Mouse (Mus musculus) 416B (cell line): ENCODE results near the gene Nenf.
A peak's percentile ranks its signal among the peaks of the same experiment; 100 is the strongest.

Experiments used
- DNase-seq: peaks from one replicate; pipeline ENCODE4 v3.0.0; 2011; ENCODE audit warnings: low read depth

Gene Nenf

DNA sequence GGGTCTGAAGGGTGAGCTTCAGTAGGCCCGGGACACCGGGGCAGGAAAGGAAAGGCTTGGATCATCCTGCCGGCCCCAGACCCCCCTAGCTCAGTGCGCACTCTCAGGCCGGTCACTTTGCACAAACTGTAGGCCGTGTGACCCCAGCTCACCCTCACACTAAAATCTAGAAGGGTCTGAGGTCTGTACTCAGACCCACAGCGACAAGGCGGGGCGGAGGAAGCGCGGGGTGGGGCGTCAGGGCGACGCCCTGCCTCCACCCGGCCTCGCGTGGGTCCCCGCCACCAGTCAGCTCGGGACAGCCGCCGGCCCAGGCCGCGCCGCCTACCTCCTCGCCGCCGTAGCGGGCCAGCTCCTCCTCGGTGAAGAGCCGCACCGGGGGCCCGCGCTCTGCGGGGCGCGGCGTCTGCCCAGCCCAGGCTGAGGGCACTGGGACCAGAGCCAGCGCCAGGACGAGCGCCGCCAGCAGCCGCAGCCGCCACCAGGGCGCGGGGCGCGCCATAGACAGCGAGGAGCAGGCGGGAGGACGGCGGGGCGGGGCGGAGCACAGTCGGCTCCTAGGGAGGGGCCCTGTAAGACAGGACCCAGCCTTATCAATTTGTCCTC lies at the start of gene Nenf:
Nenf (minus strand) TSS at position 604 of the 606 bp plus-strand sequence.
- no peak for DNase-seq

DNA sequence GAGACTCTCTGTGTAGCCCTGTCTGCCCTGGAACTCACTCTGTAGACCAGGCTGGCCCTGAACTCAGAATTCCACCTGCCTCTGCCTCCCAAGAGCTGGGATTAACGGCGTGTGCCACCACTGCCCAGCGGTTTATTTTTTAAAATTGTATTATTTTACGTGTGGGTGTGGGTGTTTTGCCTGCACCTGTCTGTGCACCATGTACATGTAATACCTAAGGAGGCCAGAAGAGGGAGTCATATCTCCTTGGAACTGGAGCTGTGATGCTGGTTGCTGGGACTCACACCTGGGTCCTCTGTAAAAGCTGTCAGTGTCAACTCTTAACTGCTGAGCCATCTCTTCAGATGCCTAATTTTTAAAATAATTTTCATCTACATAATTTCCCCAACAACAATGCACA lies 46.5 kb upstream of the Nenf start:
- DNase-seq: peak; percentile 56

DNA sequence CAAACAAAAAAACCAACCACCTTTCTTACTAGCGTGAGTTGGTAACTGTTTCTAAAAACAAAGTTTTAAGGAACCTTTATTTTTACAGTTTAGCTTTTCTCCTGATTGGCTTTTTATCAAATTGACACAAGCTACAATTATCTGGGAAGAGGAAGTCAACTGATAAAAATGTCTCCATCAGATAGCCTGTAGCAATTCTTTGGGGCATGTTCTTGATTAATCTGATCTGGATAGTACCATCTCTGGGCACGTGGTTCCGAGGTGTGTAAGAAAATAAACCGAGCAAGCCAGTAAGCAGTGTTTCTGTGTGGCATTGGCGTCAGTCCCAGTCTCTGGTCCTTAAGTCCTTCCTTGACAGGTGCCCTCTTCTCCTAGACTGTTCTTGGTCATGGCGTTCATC lies 44.4 kb upstream of the Nenf start:
- no peak for DNase-seq

DNA sequence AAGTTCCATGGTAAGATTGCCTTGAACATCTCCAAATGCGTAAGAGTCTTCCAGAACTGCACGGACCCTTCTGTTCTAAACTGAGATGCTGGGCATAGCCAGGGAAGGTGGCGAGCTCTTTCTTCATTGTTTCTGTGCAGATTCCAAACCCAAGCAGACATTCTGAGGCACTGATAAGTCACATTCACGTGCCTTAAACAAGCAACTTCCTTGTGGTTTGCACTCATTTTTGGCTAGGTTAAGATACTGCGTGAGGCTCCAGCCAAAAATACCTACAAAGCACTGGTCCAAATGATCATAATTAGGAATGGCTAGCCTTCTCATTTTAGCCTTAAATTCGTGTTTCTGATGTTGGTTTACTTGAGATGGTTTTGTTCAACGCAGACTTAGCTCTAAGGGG lies 41.5 kb upstream of the Nenf start:
- DNase-seq: no peak

DNA sequence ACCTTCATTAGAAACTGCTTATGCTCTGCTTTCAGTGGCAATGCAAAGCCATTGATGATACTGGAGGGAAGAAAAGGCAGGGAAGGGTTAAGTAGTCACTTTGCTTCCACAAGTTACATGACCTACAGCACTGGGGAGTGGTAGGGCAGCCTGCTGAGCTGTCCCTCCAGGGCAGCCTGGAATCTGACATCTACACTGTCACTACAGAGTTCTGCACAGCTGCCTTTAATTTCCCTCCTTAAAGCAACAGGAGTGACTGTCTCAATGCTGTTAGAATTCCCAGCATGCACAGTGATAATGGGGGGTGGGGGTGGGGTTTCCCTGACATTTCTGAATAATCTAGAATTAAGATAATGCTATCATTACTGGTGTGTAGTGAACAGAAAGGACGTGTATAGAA lies 38.9 kb upstream of the Nenf start:
- no peak for DNase-seq

DNA sequence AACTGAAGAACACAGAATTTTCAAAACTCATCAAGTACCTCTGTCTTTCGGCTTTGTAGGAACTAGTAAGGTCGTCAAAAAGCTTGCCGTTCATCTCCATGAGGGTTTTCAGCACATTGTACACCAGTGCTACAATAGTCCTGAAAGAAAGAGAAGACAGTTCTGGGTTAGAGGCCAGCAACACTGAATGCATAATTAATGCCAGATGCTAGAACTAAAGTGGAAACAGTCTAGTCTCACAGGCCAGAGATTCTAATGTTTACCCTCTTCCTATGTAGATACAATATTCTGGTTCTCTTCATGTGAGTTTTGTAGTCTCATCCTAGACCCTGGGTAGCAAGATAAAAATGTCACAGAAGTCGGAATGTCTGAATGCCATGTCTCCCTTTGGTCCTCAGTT lies 35.8 kb upstream of the Nenf start:
- DNase-seq: no peak

DNA sequence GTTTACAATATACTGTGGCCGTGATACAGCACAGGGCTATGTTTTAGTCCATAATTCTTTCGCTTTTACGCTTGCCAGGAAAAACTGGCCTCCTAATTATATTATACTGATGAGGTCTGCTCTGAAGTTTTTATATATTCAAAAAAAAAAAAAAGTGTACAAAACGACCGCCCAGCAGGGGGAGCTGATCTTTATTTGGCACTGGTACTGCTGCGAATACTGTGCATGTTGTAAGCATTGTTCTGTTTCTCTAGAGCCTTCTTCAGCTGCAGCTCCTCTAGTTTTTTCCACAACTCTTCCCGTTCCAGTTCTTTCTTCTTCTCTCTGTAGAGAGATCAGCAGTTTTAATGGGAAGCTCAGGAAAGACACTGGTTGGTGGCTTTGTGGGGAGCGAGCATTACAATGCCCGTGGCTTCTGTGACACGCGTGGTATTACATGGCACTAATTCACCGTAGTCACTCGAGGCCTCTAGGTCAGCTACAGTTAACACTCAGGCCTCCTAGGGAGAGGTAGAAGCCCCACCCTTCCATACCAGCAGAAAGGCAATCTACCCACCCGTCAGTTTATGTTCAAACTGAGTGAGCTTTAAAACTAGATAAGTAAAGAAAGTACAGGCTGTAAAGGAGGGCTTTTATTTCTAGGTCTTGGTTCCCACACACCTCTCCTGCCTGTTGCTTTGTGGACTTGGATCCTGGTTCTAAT lies 34.9 kb upstream of the Nenf start:
- DNase-seq: peak; percentile 54

DNA sequence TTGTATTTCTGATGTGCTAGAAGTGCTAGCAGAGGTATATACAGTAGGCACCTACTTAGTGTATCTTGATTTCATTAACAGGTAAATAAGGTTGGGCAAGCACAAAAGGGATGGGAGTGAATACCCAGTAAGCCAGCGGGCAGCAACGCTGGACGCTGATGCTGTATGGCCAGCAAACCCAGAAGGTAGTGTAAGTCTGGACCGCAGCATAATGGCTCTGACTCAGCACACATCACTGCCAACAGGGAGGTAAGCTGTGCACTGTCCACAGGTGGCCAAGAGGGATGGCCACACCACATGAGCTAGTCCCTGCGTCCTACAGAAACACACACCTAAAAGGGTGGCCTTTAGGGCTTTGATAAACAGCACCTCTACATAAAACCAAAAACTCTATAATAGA lies 32.4 kb upstream of the Nenf start:
- DNase-seq: no peak

DNA sequence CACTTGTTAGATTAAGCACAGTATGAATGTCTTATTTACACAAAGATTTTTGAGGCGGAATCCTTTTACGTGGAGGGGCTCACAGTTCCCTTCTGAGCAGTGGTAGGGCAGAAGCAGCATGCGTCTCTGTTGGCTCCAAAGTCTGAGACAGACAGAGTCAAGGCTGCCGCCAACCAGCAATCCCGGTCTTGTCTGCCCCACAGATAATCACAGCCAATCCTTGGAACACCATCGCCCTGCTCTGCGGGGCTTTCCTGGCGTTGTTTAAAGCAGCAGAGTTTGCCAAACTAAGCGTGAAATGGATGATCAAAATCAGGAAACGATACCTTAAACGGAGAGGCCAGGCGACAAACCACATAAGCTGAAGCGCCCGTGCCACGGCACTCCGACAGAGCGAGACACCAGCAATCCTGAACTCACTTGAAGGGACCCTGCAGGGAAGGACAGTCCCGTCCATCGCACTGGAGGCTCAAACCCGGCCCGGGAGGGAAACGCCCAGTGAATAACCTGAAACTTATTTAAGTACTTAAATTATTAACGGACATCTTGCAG lies 31.6 kb upstream of the Nenf start:
- DNase-seq: no peak

DNA sequence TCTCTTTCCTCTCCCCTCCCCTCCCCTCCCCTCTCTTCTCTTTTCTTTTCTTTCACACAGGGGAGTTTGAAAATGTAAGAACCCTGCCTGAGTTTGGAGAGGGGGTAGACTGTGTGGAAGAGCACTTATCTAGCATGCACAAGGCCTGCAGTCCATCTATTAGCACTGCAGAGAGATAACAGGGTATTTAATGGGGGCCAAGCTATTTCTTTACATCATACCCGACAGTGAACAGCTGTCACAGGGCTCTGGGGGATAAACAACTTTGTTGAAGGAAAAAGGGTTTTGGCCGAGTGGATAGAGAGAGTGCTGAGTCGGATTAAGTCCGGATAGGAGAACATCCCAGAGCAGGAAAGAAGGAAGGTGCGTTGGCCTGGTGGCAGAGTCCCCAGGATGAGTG lies 31.0 kb upstream of the Nenf start:
- DNase-seq: no peak

DNA sequence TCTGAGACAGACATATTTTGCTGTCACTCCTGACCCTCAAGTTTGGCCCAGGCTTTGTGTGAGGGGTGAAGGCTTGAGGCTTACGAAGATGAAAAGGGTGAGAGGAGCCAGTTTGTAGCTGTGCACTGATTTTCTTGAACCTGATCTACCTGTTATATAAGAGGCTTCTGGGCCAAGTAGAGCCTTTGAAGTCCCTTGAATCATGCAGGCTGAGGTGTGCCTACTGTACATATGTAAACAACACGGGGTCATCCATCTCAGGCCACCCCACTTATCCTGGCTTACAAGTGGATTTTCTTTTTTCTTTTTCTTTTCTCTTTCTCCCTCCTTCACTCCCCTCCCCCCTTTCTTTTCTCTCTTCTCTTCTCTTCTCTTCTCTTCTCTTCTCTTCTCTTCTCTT lies 30.6 kb upstream of the Nenf start:
- DNase-seq: no peak

DNA sequence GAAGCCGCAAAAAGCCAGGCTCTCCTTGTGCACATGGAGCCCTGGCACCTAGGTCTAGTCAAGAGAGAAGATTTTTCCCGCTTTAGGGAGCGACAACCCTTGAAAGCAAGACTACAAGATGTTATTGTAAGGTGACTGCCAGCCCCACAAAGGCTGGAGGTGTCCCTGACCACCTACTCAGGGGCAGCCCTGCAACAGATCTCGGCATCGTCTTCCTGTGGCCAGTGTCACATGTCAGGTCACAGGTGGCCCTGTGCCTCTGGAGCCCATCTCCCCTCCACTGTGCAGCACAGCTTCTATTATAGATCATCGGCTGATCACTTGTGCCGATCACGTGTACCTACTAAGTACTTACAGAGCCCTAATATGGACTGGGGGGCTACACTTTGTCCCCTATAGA lies 29.6 kb upstream of the Nenf start:
- DNase-seq: no peak

DNA sequence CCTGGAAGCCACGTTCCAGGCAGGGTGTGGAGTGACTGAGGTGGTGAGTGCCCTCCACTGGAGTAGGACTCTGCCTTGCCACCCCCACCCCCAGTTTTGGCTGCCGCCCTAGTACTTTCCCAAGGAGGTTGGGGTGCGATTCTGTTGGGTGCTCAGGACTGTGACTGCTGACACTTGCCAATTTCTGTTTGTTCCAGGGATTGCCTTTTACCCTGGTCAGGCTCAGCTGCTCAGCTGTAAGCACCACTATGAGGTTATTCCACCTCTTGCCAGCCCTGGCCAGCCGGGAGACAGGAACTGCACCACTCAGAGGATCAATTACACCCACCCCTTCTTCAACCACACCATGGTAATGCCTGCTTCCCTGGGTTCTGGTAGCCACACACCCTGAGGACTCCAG lies 22.5 kb upstream of the Nenf start:
- DNase-seq: no peak

DNA sequence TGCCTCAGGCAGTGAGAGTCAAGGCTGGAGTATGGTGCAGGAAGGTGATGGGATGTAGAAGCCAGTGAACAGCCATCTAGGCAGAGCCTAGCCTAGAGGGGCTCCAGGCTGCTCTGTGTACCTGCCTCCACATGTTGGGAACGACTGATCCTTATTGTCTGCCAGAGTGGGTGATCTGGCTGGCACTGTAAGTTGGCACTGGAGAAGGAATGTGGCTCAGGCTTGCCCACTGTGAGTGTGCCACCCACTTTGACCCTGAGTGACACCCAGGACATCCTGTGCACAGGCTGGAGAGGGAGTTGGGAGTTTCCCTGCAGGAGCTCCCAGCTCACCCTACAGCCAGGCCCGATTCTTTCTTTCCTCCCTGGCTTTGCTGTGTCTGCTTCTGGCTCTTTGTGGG lies 21.9 kb upstream of the Nenf start:
- no peak for DNase-seq

DNA sequence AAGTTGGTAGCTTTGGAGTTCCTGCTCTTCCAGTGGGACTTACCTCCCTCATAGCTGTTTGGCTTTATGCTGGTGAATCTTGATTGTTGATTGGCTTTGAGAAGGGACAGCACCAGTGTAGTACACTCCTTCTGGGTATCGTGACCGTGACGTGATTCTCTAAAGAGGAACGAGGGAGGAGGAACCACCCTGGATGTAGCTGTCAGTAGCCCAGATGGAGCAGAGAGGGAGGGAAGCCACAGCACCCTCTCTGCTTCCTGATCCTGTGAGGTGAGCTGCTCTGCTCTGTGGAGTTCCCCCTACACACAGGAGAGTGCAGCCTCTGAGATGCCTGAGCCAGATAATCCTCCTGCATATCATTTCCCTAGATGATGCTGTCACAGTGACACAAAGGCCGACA lies 16.5 kb upstream of the Nenf start:
- DNase-seq: peak; percentile 22

DNA sequence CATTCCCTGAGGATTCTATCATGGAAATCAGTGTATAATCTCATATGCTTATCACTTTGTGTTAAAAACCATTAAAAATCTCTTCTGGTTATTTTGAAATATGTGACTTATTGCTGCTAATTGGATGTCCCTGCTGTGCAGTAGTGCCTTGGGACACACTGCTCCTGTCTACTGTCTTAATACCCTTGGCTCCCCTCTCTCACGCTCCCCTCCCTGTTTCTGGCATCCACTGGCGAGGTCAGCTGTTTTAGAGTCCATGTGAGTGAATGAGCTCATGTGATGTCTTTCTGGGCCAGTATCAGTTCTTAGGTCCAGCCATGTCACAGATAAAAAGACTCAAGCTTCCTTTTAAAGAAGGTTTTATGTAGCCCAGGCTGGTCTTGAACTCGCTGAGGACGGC lies 12.4 kb upstream of the Nenf start:
- DNase-seq: no peak

DNA sequence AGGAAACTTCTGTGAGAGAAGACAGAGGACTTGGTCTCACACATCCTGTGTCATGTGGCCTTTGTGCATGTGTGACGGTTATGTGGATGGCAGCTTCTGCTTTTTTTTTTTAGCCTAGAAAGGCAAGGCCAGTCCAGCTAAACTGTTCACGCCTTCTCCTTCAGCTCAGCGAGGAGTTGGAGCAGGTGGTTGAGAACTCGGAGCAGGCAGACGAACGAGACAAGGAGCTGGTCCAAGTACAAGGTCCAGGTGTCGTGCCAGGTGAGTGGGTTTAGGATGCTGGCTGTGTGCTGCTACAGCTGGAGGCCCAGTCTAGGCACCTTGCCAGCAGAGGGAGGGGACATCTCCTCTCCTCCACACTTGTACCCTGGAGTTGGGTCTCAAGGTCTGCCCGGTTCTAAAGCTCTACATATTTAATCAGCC lies 10.0 kb upstream of the Nenf start:
- peak; percentile 66 for DNase-seq

DNA sequence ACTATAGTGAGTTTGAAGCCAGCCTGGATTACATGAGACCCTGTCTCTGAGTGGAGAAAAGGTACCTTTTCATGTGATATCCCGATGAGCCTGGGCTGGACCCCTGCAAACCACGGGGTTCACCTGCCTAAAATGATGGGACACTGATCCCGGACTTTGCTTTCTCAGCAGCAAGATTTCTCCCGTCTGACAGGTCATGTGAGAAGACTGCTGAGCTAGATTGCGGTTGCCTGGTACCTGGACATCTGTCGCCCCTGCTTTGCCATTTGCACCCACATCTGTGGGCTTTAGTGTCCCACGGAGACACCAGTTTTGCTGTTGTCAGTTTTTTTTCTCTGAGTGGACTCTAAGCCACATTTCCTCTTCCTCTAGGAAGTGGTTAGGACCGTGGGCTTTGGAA lies 9.3 kb upstream of the Nenf start:
- no peak for DNase-seq

DNA sequence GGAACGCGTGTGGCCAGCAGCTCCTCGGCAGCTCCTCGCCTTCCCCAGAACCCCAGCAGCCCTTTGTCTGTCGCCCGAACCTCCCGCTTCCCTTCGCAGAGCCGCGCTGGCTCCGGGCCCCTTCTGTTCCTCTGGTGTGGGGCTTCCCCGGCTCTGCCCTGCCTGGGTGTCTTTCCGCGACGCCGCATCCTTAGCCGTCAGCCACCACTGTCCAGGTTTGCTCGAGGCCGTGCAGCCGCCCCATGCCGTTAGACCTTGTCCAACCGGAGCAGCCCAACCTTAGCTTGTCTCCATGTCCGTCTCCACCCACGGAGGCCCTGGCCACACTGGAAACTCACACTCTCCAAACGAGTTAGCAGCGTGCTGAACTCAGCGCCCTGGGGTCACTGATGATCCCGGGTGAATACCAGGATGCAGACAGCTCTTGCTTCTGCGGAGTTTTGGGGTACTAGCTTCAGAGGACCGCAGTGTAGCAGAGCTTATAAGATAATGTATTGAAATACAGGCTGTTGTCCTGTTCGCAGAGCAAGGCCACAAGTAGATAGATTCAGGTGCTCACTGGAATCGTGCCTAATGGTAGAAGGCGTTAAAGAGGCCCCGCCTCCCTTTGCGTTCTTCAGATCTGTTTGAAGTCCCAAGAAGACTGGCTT lies 8.4 kb upstream of the Nenf start:
- DNase-seq: peak; percentile 53

DNA sequence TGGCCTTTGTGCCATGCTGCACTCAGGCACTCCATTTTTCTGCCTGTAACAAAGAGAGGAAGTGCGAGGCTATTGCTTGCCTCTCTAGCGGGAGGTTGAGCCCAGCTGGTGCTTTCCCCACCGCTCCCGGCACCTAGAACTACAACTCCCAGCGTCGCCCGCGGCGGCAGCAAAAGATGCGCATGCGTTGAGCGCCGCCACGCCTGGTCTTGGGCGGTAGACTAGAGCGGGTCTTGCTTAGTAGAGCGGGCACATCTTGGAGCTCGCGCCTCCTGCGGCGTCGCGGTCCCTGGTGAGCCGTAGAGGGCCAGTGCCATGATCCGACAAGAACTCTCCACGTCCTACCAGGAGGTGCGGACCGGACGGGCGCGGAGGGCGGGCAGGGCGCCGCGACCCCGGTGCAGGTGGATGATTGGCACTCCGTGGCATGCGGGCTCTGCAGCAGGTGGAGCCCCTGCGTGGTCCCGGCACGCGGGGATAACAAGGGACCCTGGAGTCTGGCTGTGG lies 7.8 kb upstream of the Nenf start, which contains the start of gene Tmem206:
Tmem206 (plus strand) TSS at position 187 of the 507 bp plus-strand sequence.
- DNase-seq: peak; percentile 97

DNA sequence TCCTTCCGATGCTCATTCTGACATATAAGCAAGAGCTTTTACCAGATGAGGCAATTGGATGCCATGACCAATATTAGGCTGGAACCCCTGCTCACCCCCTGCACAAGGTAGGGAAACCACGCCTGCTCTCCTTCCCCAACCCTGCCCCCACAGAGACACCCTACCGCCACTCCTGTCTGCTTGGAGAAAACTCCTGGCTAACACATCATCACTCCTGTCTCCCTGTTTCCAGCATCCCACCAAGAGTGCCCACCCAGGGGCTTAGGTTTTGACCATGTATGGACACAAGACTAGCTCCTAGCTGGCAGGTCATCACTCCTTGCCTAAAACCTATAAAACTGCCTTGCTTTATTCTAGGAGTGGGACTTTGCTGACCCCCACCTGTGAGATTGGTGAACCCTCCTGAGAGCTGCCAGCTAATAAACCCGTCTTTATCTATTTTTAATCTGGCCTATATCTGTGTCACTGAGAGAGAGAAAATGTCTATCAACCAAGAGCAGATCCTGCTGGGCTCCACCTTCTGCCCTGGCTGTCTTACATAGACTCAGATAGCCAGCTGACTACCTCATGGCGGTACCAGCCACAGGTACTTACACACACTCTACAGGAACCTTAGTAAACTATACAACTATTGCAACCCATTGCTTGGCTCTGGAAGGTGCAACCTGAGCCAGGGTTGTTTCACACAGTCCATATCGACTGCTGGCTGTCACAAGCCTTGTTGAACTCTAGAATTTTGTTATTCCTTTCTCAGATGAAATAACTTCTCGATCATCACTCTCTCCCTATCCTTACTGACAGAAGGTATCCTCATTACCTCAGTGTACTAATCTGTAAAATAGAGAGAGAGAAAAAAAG lies 7.0 kb upstream of the Nenf start:
- DNase-seq: peak; percentile 9

DNA sequence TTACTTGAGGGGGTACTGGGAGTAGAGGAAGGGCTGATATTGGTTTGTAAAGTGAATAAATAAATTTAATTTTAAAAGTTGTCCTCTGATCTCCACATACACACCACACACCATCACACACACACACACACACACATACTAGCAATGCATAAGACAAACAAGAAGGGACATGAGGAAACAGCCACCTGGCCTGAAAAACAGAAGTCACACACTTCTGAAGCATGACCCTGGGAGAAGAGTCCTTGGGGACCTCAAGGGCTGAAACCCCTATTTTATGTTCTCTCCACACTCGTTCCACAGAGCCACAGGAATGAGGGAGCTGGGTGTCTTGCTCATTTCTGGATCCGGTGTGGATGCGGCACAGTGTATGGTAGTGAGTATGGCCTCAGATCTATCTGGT lies 5.4 kb upstream of the Nenf start:
- DNase-seq: no peak
